Mouse (Mus musculus) erythroblast, embryonic 14.5 days (primary cell): Measurements from ENCODE around the gene Mllt10.

Experiments
- GATA1 ChIP-seq: IDR thresholded peaks from 2 replicates; pipeline ENCODE4 v1.6.1; 2012; ENCODE audit warnings: low read length, inconsistent platforms, mixed read lengths
- TAL1 ChIP-seq: IDR thresholded peaks from 3 replicates; pipeline ENCODE4 v1.6.1; 2012; ENCODE audit warnings: low read length, inconsistent platforms, mixed read lengths

GRCm38 (mm10) chr2:18208578-18208977 lies 153.5 kb downstream of the Mllt10 start:
- TF ChIP-seq GATA1 = no peak
- TF ChIP-seq TAL1 = no peak
